Mouse (Mus musculus): Measurements from ENCODE around the gene Gm44790. TPM values are rescaled to one million over a fixed set of nuclear protein-coding genes. Genes with fewer than 3 reads are reported as not detected.

The Gm44790 gene
- total RNA-seq, 2 experiments from 2014 or later, result 0.59 TPM; not detected in 1

- intact Hi-C loops (cut with DNase I), result no loop called here
- DNase-seq (ENCODE audit: extremely low spot score in 1 of 2, low spot score in 2 of 2), result no peak
Observed at GRCm38 (mm10) chr6:86493469-86494263, 67.2 kb downstream of the Gm44790 start.

- intact Hi-C loops (cut with DNase I), result no loop called here
- DNase-seq (ENCODE audit: extremely low spot score in 1 of 2, low spot score in 2 of 2), result no peak
Observed at GRCm38 (mm10) chr6:86494767-86495166, 68.3 kb downstream of the Gm44790 start.

Other genes starting within 250 kb of the Gm44790 start
- 10 to 100 TPM; 18.4 to 26.0 TPM for gene Tgfa, start 231.4 kb upstream of the Gm44790 start, total RNA-seq (2021)
- gene Fam136a, start 61.0 kb upstream of the Gm44790 start, total RNA-seq (2021), result 10 to 100 TPM; 34.0 to 34.6 TPM
- 10 to 100 TPM; 66.9 to 87.6 TPM for gene Snrpg, start 55.4 kb upstream of the Gm44790 start, total RNA-seq (2021)
- gene Pcyox1, start 29.5 kb upstream of the Gm44790 start, total RNA-seq (2021), result 100 to 1,000 TPM; 114 TPM
- 100 to 1,000 TPM; 125 to 127 TPM for gene Tia1, start 22.4 kb upstream of the Gm44790 start, total RNA-seq (2021)
- 10 to 100 TPM; 13.5 to 14.7 TPM for gene C87436, start 11.7 kb downstream of the Gm44790 start, total RNA-seq (2021)
- 100 to 1,000 TPM; 175 to 177 TPM for gene Pcbp1, start 99.7 kb downstream of the Gm44790 start, total RNA-seq (2021)
- gene Asprv1, start 201.5 kb downstream of the Gm44790 start, total RNA-seq (2021), result 1 to 10 TPM; 1.3 to 1.7 TPM
- 10 to 100 TPM; 14.7 to 18.7 TPM for gene Mxd1, start 242.5 kb downstream of the Gm44790 start, total RNA-seq (2021)